Mouse (Mus musculus) cortical plate, adult 2 months (tissue): ENCODE results near the gene Armc2. TPM values are rescaled to one million over a fixed set of nuclear protein-coding genes. Genes with fewer than 3 reads are reported as not detected.

Source experiments
- H3K27ac ChIP-seq: fragments of 200-500 bp; 2 replicates; pipeline ENCODE4 v1.5.1; 2012; ENCODE audit warnings: low read length, control low read depth, inconsistent platforms; ENCODE audit not compliant: insufficient read depth
- H3K4me1 ChIP-seq: fragments of 200-500 bp; 2 replicates; pipeline ENCODE4 v1.6.1; 2011; ENCODE audit warnings: low read length; ENCODE audit not compliant: control insufficient read depth, insufficient read depth
- H3K4me3 ChIP-seq: fragments of 200-500 bp; 2 replicates; pipeline ENCODE4 v1.5.1; 2011; ENCODE audit warnings: mild to moderate bottlenecking, low read length, control low read depth; ENCODE audit not compliant: insufficient read depth
- CTCF ChIP-seq: fragments of 200-500 bp; IDR thresholded peaks from 2 replicates; pipeline ENCODE4 v1.5.1; 2011; ENCODE audit warnings: mild to moderate bottlenecking, control low read depth, low read length; ENCODE audit not compliant: insufficient read depth; ENCODE audit errors: extremely low read depth
- POLR2A ChIP-seq: fragments of 200-500 bp; IDR thresholded peaks from 2 replicates; pipeline ENCODE4 v1.6.1; 2011; ENCODE audit warnings: mild to moderate bottlenecking, low read length, control low read depth; ENCODE audit not compliant: insufficient read depth; ENCODE audit errors: extremely low read depth
- polyA plus RNA-seq: library from polyadenylated mRNA; depleted of rRNA; stranded (reverse); fragments of >200 nt; gene quantifications from 2 replicates; pipeline ENCODE4 v1.2.3, GENCODE M21; 2012

Gene Armc2
- polyA plus RNA-seq, 1 experiment: 14.4 TPM

DNA sequence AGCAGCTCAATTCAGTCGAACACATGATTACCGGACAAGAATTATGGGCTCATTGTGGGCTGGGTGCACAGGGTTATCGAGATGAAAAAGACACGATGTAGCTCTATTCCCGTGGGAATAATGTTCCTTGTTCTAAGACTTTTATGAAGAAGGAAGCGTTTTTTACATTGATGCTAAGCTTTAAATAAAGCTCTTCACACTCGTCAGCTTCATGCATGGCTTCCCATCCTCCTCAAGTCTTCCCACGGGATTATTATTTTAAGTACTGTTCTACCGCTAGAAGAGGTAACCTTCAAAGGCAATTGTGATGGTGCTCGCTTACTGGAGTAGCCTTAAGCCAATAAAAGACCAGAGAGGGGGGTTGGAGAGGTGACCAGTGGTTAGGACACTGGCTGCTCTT lies 26.3 kb upstream of the Armc2 start:
- TF ChIP-seq POLR2A (no peak), CTCF (no peak)

DNA sequence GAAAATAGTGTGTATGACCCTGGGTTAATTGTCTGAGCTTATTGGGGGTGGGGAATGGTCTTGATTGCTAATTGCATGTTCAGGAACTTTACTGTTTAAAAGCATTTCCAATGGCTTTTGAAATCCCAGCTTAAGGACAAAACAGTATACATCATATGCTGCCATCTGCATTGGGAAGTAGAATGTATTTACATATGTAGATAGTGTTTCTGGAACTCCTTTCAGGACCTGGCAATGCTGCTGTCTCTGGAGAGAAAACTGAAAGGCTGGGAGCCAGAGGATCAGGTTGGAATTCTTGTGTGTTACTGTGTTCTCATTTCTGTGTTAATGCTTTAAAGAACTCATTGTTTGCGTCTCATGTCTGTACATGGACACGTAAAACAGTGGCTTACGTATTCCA lies 25.1 kb upstream of the Armc2 start:
- Histone ChIP-seq H3K4me3 (no peak overlapping the region), H3K4me1 (peaks cover 6% of the 10 kb centered on the region), H3K27ac (no peak overlapping the region)
- no peak for TF ChIP-seq POLR2A
- TF ChIP-seq CTCF: no peak

More for the DNA sequence above, 26.3 kb upstream of the Armc2 start:
- no peak overlapping the region for H3K4me3 ChIP-seq
- H3K27ac ChIP-seq: peak overlapping the region; percentile 94
- H3K4me1 ChIP-seq: peaks cover 8% of the 10 kb centered on the region

DNA sequence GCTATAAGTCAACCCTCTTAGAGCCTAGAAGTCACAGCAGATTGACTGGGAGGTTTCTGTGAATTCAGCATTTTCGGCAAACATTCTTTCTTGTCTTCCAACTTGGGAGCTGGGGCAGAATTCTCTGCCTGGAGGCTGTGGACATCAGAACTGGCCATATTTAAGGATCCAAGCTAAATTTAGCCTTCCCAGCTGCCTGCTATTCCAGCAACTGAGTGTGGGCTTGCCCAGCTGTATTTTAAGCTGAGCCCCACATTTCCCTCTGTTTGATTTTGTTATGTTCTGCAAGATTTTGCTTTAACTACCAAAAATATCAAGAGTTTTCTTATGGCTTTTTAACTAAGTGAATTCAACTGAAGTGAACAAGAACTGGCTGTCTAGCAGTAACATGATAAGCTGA lies 24.6 kb upstream of the Armc2 start:
- peaks cover 6% of the 10 kb centered on the region for H3K4me1 ChIP-seq
- no peak overlapping the region for H3K27ac ChIP-seq
- no peak for TF ChIP-seq POLR2A
- TF ChIP-seq CTCF: no peak
- no peak overlapping the region for H3K4me3 ChIP-seq

DNA sequence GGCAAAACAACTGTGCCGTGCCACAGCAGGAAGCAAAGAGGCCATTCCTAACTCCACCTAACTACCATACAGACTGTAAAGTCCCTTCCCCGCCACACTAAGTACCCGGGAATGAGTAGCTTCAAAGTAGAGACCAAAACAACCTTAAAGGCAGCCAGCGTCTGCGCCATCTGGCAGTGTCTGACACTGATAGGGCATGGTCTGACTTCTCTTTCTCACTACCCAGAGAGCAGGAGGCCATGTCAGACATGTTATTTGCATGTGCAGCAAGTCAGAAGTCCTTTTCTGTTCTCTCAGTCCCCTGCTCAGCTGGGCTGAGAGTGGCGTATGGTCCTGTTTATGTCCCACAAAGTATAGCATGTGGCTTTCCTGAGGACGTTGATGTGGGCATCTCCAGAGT lies 23.8 kb upstream of the Armc2 start:
- Histone ChIP-seq H3K27ac (peak overlapping the region; percentile 45; the same call in 1 of the 2 replicates), H3K4me3 (no peak overlapping the region), H3K4me1 (peaks cover 6% of the 10 kb centered on the region)
- TF ChIP-seq CTCF (no peak), POLR2A (no peak)

DNA sequence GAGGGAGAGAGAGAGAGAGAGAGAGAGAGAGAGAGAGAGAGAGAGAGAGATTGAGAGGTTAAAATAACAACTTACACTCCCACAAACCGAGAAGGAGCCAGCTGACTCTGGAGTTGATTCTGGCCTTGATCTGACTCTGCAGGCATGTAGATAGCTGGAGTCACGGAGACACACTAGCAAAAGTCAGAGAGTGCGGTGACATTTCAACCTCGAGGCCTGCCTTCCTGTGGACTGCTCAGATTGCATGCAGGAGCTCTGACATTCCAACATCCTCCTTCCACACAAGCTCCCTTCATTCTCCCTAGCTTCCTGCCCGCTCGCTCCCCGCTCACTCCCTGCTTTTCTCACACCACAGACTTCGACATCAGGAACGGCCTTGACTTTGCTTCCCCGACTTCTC lies 20.3 kb upstream of the Armc2 start:
- TF ChIP-seq POLR2A: no peak
- no peak for TF ChIP-seq CTCF
- no peak overlapping the region for H3K27ac ChIP-seq
- H3K4me3 ChIP-seq: no peak overlapping the region
- peaks cover 5% of the 10 kb centered on the region; the same call in 1 of the 2 replicates for H3K4me1 ChIP-seq

DNA sequence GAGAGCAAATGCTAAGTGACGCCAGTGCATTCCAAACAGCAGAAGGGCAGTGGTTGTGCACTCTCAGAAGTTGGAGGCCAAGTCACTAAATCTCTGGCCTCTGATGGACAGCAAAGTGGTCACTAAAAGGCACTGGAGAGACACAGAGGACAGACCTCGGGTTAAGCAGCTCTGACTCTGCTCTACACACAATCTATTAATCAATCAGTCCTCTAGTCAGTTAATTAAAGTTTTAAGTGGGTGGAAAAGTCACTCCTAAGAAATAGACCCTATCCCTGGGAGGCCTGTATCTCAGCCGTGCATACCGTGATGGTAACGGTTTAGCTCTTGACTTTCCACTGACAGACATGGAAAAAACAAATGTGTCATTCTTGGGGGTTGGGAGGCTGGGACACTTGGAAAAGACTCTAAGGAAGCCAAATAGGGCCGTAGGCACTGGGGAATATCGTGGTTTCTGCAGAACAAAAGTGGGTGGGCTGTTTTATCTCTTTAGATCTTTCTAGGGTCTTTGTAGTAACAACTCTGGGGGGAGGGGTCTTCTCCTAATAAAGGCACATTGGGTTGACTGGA lies 19.1 kb upstream of the Armc2 start:
- no peak overlapping the region for H3K27ac ChIP-seq

DNA sequence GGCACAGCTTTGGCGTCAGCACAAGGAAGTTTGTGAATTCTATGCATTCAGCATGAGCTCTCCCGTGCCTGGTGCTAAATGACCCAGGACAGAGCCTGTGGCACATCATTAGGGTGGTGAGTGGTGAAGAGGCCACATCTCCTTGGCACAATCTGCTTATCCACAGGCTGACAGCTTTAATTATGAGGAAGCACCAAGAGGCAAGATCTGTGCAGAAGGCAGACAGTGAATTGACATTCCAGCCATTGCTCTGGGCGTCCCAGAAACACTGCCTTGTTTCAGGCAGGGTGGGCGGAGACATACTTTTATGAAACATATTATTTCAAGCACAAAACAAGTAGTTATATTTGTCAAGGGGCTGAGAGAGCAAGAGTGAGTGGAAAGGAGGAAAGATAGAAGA lies 18.6 kb upstream of the Armc2 start:
- Histone ChIP-seq H3K4me1 (no peaks in the 10 kb centered on the region), H3K4me3 (no peak overlapping the region), H3K27ac (no peak overlapping the region)
- TF ChIP-seq CTCF (no peak), POLR2A (no peak)

More for the DNA sequence above, 19.1 kb upstream of the Armc2 start:
- TF ChIP-seq POLR2A (no peak), CTCF (no peak)
- no peak overlapping the region for H3K4me3 ChIP-seq
- H3K4me1 ChIP-seq: peaks cover 3% of the 10 kb centered on the region; the same call in 1 of the 2 replicates

DNA sequence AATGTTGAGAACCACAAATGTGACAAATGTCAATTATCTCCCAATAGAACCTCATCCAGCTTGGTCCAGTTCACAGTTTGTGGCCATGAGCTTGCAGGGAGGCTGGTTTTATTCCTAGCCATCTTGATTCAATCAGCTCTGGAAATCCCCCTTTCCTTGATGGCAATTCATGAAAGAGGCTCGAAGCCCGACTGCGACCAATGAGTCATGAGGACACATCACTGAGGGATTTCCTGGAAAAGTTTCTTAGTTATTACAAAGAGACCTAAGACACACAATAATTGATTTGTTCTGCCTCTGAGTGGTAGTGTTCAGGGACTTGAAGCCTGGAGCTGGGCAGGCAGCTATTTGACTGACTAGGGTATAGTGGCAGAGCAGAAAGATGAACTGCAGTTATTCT lies 15.3 kb upstream of the Armc2 start:
- no peak for TF ChIP-seq POLR2A
- TF ChIP-seq CTCF: no peak
- H3K4me1 ChIP-seq: no peaks in the 10 kb centered on the region
- no peak overlapping the region for H3K4me3 ChIP-seq
- H3K27ac ChIP-seq: no peak overlapping the region

DNA sequence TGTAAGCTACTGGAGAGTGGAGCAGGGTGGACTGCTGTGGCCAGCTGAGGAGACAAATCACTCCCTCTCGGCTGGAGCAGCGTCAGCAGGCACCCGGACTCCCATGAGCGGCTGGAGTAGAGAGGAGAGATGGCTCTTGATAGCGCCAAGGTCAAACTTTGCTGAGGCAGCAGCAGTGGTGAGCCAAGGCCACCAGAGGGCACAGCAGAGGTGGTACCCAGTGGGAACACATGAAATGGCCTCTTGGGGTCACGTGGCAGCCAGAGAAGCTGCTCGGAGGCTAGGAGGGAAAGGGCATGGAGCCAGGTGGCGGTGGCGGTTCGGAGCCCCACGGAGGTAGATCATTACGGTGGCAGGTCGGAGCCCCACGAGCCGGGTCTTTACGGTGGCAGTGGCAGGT lies 12.8 kb upstream of the Armc2 start:
- no peak for TF ChIP-seq POLR2A
- peak; percentile 59 for TF ChIP-seq CTCF
- Histone ChIP-seq H3K27ac (no peak overlapping the region), H3K4me3 (no peak overlapping the region), H3K4me1 (no peaks in the 10 kb centered on the region)

DNA sequence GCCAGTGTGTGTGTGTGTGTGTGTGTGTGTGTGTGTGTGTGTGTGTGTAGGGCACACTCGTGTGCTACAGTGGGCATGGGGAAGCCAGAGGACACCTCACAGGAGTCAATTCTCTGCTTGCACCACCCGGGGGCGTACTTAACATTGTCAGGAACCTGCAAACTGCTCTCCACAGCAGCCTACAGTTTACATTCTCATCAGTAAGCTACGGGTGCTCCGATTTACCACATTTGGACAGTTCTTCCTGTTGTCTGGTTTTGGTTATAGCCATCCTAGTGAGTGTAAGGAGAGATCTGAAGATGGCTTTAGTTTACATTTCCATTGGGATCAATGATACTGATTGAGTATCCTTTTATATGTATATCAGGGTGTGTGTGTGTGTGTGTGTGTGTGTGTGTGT lies 11.3 kb upstream of the Armc2 start:
- Histone ChIP-seq H3K4me3 (no peak overlapping the region), H3K4me1 (no peaks in the 10 kb centered on the region), H3K27ac (no peak overlapping the region)
- no peak for TF ChIP-seq POLR2A
- 0 out of 2 replicates have a peak, but pooled peaks have one; percentile 13 for TF ChIP-seq CTCF
